Mouse (Mus musculus) spleen, adult 2 months (tissue): ENCODE data around the gene Gm45837.

Source experiments
- CTCF ChIP-seq: fragments of 200-500 bp; IDR thresholded peaks from 2 replicates; pipeline ENCODE4 v1.5.1; 2011; ENCODE audit warnings: mild to moderate bottlenecking, inconsistent platforms; ENCODE audit not compliant: insufficient read depth, insufficient read length, insufficient replicate concordance; ENCODE audit errors: extremely low read depth
- POLR2A ChIP-seq: fragments of 200-500 bp; IDR thresholded peaks from 2 replicates; pipeline ENCODE4 v1.6.1; 2011; ENCODE audit warnings: low read depth, low read length, inconsistent platforms

DNA sequence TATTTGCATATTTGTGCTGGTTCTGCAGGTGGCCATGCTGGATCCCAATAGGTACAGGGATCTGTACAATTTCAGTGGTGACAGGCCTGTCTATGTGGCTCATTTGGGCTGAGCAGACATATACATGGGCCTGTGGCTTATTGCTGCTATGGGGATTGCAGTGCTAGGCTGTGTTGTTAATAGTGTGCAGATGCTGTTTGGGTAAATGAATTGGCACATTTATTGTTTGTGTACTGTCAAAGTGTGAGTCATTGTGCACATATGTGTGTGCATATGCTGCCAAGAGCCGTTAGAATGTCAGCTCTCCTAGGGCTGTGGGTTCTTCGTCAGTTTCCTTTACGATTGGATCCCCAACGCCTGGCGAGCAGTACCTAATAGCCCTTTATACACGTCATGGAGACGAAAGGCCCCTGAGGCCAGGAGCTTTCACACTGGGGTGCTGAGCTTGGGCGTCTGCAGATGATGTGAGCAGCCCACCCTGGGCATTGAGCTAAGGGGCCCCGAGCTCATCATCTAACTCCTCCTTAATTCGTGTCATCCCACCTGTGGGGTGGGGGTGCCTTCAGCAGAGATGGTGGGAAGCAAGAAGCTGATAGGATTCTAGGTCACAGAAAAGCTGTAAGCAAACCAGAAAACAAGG, 33.9 kb upstream of the Gm45837 start:
- TF ChIP-seq CTCF = no peak
- no peak for TF ChIP-seq POLR2A
